Mouse (Mus musculus): ENCODE data around the gene Ttyh3.

Ttyh3 gene

DNA sequence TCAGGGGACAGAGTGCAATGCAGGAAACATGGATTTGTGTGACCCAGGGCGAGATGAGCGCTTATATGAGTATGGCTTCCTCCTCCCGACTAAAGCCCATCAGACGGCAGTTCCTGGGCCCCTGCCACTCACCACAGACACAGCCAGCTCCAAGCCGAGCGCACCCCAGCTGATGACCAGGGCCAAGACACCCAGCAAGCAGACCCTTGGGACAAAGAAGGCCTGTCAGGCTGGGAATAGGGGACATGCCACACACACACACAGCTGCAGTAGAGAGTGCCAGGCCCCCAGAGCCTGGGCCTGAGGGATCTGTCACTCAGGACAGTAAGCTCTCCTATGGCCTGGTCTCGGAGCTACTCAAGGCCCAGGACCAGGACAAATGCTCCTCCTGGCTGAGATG is 15.4 kb downstream of the Ttyh3 start:
- DNase-seq (ENCODE audit: low read depth, low spot score), result no peak

GRCm38 (mm10) chr5:140628995-140629394 is 19.8 kb downstream of the Ttyh3 start:
- peak; percentile 42 for DNase-seq (ENCODE audit: low read depth, low spot score)

DNA sequence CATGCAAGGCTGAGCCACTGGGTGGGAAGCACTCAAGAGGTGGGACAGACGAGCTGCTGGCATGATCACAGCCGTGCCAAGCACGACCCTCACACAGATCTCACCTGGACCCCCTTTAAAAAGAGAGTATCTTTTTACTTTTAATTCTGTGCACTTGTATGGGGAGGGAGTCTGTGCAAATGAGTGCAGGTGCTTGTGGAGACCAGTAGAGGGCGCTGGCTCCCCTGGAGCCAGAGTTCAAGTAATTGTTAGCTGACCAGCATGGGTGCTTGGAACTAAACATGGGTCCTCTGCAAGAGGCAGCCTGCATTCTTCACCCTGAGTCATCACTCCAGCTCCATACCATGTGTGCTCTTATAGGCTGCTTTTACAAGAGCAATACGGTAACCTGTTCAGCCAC is 21.3 kb downstream of the Ttyh3 start:
- no peak for DNase-seq (ENCODE audit: low read depth, low spot score)

DNA sequence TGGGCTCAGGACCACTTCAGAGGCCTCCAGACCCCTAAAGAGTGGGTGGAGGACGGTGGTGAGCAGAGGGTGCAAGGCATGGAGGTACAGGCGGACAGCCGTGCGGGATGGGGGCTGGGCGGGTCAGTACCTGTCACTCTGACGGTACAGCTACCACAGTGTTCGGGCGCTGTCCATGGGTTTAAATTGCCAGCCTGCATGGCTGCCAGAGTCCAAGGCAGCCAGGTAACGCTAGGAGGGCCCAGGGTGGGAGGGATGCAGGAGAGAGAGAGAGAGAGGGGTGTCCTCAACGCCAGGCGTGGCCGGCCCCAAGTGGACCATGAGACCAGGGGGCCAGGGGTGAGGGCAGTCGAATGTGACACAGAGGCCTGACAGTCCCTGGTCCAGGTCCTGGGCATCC is 23.9 kb downstream of the Ttyh3 start:
- no peak for DNase-seq (ENCODE audit: low read depth, low spot score)

DNA sequence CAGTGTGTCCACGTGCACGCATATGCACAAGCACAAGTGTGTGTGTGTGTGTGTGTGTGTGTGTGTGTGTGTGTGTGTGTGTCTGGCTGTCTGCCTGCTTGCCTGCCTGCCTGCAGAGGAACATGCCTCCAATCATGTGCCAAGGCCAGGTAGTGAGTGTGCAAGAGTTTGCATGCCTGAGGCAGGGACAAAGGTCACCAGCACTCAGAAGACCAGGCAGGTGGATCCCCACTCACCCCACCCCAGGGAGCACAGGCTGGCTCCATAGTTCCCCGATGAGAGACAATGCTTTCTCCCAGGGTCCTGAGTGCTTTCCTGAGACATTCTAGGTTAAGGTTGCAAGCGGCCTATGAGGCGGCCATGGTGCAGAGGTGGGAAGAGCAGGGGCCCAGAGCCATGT is 24.6 kb downstream of the Ttyh3 start:
- no peak for DNase-seq (ENCODE audit: low read depth, low spot score)

DNA sequence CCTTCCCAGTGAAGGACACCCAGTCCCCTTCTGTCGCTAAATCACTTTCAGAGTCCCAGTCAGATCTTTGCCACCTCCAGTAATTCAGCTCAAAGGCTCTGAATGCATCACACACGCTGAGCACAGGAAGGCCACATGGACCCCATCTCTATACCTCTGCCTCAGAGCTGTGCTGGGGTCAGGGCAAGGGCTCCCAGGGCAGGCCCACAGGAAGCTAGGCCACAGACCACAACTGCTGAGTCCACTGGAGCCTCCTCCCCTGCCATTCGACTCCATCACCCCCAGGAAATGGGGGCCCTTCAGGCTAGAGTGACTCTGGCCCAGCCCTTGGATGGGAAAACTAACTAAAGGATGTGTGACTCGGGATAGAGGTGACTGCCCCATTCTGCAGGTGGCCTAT is 25.0 kb downstream of the Ttyh3 start:
- DNase-seq (ENCODE audit: low read depth, low spot score), result no peak

DNA sequence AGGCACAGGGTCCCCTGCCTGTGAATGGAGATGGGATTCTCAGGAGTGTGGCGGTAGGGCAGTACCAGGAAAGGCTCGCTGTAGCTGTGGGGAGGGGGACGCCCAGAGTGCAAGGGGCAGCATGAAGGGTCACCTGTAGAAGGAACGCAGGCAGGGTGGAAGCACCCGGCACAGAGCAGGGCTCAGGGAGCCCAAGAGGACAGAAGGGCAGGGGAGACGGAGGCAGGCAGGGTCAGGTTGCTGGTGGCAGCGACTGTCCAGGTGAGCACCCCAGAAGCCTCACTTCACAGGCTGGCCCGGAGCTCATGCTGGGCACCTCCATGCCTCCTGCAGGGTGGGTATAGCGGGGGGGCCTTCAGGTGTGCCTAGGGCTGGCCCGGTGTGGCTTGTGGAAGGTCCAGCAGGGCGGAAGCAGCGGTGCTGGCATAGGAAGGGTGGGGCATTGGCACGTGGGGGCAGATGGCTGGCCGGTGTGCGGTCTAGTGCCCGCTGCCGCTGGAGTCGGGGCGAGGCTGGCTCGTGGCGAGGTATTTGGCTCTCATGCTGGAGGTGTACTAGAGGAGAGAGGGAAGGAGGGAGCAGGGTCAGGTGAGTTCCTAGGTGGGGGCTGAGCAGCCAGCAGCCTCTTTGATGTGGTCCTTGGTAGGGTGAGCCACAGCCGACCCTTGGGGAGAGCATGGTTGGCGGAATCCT is 25.7 kb downstream of the Ttyh3 start:
- DNase-seq (ENCODE audit: low read depth, low spot score), result no peak

DNA sequence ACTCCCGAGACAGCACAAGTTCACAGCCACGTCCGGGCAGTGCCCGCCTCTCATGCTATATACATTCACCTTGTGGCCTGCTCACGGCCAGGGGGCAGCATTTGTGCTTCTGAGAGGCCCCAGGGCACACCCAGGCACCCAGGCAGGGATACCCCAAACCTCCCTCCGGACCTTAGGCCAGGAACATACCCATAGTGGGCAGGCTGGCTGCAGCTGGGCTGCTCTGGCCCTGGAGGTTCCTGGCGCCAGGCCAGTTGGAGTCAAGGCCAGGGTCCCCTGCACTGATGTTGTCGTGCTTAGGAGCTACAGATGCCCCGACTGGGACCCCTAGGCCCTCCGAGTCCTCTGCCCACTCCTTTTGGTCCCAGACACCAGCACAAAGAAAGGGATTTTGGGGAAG is 27.3 kb downstream of the Ttyh3 start:
- no peak for DNase-seq (ENCODE audit: low read depth, low spot score)

GRCm38 (mm10) chr5:140621092-140621491 is 27.7 kb downstream of the Ttyh3 start:
- no peak for DNase-seq (ENCODE audit: low read depth, low spot score)

DNA sequence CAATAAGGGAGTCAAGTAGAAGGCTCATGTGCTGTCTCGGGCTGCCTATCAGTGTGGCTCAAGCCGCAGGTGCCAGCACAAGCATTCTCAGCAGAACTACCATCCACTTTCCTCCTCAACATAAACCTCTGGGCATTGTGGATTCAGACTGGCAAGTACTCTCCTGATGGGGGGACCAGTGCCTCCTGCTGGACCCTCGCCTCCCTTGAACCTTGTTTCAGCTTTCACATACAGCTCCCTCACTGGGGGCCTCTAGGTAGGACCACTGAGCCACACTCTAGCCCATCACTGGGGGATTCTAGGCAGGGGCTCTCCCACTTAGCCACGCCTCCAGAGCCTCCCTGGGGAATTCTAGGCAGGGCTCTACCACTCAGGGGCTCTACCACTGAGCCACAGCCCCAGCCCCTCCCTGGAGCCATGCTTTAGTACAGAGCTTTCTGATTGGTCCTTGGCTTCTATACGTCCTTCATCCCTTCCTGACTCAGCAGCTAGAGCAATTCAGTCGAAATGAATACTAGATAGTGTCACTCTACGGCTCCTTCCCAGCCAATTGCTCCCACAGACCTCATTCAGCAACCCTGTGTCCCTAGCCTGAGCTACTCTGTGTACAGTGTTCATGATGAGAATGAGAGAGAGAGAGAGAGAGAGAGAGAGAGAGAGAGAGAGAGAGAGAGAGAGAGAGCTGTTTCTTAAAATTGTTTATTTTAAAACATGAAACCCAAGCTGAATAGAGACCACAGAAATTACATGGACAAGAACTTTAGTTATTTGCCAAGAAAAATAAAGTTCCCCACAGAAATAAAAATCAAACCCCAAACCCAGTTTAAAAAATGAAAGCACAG is 28.7 kb downstream of the Ttyh3 start:
- DNase-seq (ENCODE audit: low read depth, low spot score), result peak; percentile 11

- DNase-seq (ENCODE audit: low read depth, low spot score), result peak; percentile 85
Measured at GRCm38 (mm10) chr5:140619151-140619771, 29.6 kb downstream of the Ttyh3 start.

GRCm38 (mm10) chr5:140617714-140618113 is 31.1 kb downstream of the Ttyh3 start:
- DNase-seq (ENCODE audit: low read depth, low spot score), result peak; percentile 90

DNA sequence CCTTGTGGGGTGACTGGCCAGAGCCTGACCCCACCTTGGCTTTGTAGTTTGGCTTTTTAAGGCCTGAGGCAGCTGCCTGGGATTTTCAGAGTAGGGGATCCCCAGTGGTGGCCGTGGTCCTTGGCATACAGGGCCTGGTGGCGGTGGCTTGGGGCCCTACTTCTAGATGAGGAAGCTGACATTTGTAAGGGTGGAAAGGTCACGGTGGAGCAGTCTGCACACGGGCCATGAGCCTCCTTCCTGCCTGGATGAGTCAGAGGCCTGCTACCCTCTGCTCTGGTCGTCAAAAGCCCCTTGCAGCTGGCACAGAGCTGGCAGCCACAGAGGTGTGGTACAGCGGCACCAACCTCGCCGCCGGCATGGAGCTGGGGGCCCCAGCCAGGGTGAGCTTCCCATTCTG is 32.1 kb downstream of the Ttyh3 start:
- peak; percentile 83 for DNase-seq (ENCODE audit: low read depth, low spot score)

DNA sequence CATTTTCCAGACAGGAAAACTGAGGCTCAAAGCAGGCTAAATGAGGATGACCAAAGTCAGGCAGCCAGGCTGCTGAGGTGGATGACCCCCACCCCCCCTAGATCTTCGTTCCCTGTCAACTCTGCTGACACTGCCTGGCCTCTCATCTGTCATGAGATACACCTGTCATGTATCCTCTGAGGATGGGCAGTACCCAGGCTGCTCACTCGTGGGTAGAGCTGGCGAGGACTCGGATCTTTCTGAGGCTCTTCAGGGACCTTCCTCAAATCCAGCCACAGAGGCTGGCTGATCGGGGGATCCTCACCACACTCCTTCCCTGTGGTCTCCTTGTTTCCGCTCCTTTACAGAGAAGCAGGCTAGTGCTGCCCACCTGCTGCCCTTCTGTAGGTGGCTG is 32.7 kb downstream of the Ttyh3 start:
- DNase-seq (ENCODE audit: low read depth, low spot score), result peak; percentile 54

DNA sequence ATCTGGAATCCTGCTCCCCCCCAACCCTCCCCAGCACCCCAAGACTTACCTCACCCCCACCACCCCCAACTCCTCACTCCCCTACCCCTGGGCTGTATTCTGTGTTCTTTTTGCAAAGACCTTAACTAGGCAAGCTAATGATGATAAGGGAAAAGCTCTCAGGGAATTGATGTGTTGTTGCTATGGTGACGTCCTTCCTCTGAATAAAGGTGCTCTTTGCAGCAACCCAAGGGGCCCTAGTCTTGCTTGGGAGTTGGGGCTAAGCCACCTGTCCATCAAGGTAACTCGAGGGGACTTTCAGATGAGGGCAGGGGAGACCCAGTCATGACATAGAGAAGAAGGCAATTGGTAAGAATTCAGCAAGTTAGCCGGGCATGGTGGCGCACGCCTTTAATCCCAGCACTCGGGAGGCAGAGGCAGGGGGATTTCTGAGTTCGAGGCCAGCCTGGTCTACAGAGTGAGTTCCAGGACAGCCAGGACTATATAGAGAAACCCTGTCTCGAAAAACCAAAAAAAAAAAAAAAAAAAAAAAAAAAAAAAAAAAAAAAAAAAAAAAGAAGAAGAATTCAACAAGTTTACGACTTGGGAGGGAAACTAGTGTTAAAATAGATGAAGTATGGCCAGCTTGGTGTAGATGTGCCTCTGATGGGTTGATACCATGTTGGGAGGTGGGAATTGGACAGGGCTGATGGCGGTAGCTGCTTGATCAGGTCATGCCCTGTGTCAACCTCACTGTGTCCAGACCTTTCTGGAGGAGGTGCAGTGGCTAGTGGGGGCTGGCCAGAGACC is 33.3 kb downstream of the Ttyh3 start:
- DNase-seq (ENCODE audit: low read depth, low spot score), result peak; percentile 46

GRCm38 (mm10) chr5:140614837-140615236 is 34.0 kb downstream of the Ttyh3 start:
- no peak for DNase-seq (ENCODE audit: low read depth, low spot score)

DNA sequence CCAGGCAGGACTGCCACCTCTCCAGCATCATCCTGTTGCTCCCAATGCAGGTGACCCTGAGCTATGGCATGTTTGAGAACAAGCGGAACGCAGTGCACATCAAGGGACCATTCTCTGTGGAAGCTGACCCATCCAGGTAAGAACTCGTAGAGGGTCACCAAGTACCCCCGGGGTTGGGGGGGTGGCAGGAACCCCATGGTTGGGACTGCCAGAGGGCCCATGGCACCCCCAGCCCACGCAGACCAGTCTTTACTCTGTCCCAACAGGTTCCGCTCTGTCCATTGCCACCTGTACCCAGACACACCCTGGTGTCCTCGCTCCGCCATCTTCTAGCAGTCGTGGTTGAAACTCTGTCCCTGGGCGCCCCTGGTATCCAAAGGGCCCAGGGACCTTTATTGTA is 34.7 kb downstream of the Ttyh3 start:
- no peak for DNase-seq (ENCODE audit: low read depth, low spot score)

GRCm38 (mm10) chr5:140612191-140612590 is 36.6 kb downstream of the Ttyh3 start:
- no peak for DNase-seq (ENCODE audit: low read depth, low spot score)

GRCm38 (mm10) chr5:140611611-140612185 is 37.1 kb downstream of the Ttyh3 start:
- DNase-seq (ENCODE audit: low read depth, low spot score), result no peak

GRCm38 (mm10) chr5:140611021-140611583 is 37.7 kb downstream of the Ttyh3 start:
- DNase-seq (ENCODE audit: low read depth, low spot score), result peak; percentile 37

Data from CD4-positive helper T cell, adult 2 months (primary cell).